Mouse (Mus musculus): ENCODE measurements at regions not wholly inside any gene's neighbourhood (a gene's known extent, or its start where the extent isn't known, plus 50 kb on each side); places are given as distances from the start of the nearest gene placed in this dataset.
A peak's percentile ranks its signal among the peaks of the same experiment; 100 is the strongest.

- H3K4me2 ChIP-seq = no peak overlapping the region
- no peaks in the 10 kb centered on the region for H3K36me3 ChIP-seq (ENCODE audit: poor library complexity, severe bottlenecking)
- no peaks in the 10 kb centered on the region for H3K9me3 ChIP-seq (replicated peaks)
- H3K27ac ChIP-seq = no peak overlapping the region
- 86% methylated on average over 1 of the region's 1 CpGs for WGBS
- no peak for ATAC-seq
- no peaks in the 10 kb centered on the region for H3K27me3 ChIP-seq
- no peak overlapping the region for H3K4me3 ChIP-seq
- H3K4me1 ChIP-seq = no peaks in the 10 kb centered on the region
- no peak overlapping the region for H3K9ac ChIP-seq
These were observed 888.3 kb downstream of the Pcdh19 start for GRCm38 (mm10) chrX:132800441-132800840.

GRCm38 (mm10) chrX:132789929-132790556 lies 898.7 kb downstream of the Pcdh19 start:
- H3K36me3 ChIP-seq (ENCODE audit: poor library complexity, severe bottlenecking) = no peaks in the 10 kb centered on the region
- H3K9ac ChIP-seq = no peak overlapping the region
- H3K4me1 ChIP-seq = no peaks in the 10 kb centered on the region
- H3K27ac ChIP-seq = no peak overlapping the region
- no peaks in the 10 kb centered on the region for H3K27me3 ChIP-seq
- H3K4me2 ChIP-seq = no peak overlapping the region
- ATAC-seq = peak; percentile 43; the same call in 1 of the 2 replicates
- no peak overlapping the region for H3K4me3 ChIP-seq
- 65% methylated on average over 2 of the region's 2 CpGs for WGBS
- H3K9me3 ChIP-seq (replicated peaks) = no peaks in the 10 kb centered on the region

Measured in forebrain, embryonic 13.5 days (tissue).